Mouse (Mus musculus) WW6 (cell line): Measurements from ENCODE around the gene Pkib.
A peak's percentile ranks its signal among the peaks of the same experiment; 100 is the strongest.

ENCODE experiments used
- DNase-seq: peaks from one replicate; pipeline ENCODE4 v3.0.0-alpha.2; 2013; ENCODE audit warnings: low read depth, low spot score

The Pkib gene

DNA sequence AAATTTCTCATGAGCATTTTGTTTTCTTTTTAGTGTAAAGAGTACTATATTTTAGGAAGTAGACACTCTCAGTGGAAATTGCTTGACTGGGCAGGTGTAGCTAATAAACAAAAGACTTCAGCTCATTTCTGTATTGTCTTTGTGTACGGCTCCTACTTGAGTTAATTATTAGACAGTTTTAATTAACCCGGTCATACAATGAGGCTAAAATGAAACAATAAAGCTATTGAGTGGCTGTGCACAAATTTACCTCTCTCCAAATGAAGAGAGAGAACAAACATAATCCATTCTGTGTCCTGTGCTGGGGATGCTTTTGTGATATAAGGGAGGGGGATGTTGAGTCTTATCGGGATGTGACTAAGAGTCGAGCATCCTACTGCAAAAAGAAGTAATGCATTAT, 109.0 kb downstream of the Pkib start:
- DNase-seq: no peak

GRCm38 (mm10) chr10:57741351-57741750, 109.6 kb downstream of the Pkib start:
- DNase-seq: no peak

DNA sequence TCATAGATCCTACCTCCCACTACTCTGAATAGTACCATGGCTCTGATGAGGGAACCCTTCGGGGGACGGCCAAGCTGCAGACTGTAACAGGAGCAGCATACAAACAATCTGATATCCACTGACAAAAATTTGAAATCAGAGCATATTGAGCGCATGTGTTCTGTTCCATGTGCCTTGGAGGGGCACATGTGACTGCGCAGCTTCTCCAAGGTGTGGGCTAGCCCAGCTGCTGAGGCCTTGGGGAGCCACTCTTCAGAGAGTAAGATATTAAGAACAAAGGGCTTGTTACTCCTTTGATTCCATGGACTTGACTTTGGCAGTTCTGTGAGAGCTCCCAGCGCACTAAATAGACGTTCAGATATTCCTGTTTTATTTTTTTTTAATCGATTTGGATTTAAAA, 111.3 kb downstream of the Pkib start:
- DNase-seq: no peak

GRCm38 (mm10) chr10:57743606-57744016, 111.8 kb downstream of the Pkib start:
- peak; percentile 31 for DNase-seq

DNA sequence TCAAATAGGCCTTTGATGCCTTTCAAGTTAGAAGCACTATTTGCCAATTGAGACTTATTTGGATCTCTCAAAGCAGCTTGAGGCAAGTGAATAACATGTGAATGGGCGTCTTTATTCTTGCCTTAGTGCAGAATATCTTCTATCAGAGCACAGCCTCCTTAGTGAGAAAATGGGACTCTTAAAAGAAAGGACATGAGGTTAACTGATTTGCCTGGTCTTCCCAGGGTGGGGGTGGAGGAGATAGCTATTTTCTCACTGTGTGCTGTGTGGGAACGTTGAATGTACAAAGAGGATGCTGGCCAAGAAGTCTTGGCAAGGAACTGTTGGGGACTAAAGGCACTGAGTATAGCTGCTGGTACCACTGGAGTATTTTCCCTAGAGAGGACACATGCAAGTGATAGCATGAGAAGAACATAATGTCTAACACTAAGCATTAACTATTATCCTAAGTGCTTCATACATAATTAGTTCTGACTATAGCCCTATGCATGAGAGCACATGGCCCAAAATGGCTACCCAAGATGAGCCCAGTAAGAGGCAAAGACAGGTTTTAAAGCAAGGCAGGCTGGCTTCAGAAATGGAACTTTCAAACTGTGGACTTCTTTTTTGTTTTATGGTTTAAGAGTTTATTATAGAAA, 112.5 kb downstream of the Pkib start:
- no peak for DNase-seq

GRCm38 (mm10) chr10:57745452-57745851, 113.7 kb downstream of the Pkib start:
- no peak for DNase-seq

DNA sequence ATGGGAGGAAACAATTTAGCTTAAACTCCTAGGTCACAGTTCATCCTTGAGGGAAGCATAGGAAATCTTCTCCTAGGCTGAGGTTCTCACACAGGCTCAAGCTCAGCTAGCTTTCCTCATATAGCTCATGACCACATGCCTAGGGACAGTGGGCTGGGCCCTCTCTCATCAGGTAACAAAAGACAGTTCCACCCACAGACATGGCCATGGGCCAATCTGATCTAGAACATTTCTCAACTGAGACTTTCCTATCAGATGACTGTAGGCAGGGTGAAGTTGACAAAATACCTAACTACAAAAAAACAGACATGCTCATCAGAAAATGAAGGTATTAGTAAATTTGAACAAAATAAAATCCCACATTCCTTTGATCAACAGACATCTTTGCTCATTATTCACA, 115.3 kb downstream of the Pkib start:
- no peak for DNase-seq

GRCm38 (mm10) chr10:57753343-57753742, 121.6 kb downstream of the Pkib start:
- no peak for DNase-seq

GRCm38 (mm10) chr10:57755201-57755736, 123.5 kb downstream of the Pkib start:
- DNase-seq: no peak

DNA sequence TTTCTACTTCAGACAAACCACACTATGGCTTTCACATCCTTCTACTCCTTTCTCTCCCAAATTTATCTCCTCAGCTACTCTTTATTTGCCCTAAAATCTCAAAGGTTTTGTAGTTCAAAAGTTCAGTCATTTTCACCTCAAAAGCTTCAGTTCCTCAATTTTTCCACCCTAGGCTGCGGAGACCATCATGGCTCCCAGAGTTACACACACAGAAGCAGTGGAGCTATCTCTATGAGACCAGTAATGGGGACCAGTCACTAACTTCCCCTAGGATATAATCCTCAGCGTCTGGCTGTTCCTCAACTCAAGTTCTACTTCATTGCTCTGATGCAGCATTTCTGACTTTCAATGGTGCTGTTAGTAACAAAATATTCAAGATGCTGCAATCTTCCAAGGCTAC, 127.2 kb downstream of the Pkib start:
- no peak for DNase-seq

GRCm38 (mm10) chr10:57760694-57761093, 128.9 kb downstream of the Pkib start:
- no peak for DNase-seq

DNA sequence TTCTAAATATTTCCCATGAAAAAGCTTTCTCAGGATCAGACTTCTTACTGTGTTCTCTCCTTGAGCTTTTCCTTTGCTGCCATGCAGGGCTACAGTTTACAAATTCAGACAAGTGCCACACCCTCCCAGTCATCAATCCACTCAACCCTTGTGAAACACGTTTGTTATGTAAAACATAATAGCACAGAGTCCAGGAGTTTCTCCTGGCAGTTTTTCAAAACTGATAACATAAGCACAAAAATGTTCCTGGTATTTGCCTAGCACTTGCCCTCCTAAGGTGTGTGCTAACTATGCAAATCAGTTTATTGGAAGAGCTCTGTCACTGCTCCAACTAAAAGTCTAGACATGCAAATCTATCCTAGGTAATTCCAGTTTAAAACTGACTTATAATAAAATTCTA, 131.3 kb downstream of the Pkib start:
- DNase-seq: no peak

DNA sequence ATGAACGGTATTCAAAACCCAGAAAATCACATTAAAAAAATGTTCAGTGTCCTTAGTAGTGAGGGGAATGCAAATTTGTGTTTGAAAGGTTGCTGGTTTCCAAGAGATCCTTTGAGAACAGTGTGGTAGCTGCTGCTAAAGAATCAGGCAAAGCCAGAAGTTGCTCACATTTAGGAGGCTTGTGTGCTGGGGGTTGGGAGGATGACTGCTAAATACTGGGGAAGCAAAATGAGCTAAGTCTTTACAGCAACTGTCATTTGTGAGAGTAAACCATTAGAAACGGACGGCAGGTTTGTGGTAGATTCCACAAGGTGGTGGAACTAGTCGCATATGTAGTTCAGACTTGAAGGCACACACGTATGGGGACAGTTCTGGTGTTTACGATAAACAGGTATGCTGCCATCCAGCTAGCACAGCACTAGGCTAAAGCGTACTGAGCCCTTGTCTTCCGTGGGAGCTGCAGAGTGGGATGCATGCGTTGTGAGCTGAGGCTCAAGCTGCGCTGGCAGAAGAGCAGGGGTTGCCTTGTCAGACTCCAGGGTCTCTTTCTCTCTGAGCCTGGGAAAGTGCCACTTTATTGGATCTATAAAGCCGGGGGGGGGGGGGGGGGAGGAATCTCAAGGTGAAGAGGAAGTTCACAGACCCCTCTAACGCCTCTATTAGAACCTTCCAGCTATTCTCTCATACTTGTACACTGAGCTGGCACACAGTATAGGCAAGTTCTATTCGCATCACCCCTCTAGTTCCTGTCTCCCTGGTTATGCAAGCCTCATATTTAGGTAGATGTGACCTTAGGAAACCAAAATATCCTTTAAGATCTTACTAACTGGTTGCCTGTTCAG, 151.7 kb downstream of the Pkib start:
- DNase-seq: no peak

DNA sequence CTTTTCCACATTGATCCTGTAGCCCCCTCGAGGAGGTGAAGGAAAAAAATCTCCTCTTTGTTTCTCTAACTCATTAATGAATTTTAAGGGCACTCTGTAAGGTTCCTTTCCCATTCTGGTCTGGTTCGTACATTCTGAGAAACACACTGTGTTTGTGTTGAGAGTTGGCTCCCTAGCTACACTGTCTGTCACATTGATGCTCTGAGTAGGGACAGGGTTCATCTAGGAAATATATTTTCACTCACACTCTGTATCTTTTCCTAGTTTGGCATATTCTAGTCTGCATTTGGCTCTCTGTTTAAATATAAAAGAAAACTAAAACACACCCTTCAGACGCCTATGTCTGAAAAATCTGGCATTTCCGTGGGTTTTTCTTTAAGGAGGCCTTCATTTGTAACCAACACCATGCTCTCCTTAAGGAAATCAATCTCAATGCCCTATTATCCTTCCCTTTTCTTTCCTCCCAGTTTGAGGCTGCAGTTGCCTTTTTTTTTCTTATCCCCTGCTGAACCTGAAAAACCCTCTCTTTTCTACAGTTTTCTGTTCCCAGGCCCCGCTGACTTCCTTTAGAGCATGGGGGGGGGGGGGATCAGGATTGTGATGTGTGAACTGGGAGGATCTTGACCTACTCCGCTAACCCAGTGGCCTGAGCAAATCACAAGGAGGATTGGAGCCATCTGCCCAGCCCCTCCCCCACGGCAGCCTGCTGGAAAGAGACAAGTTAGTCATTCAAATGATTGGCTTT, 152.5 kb downstream of the Pkib start:
- DNase-seq: no peak

DNA sequence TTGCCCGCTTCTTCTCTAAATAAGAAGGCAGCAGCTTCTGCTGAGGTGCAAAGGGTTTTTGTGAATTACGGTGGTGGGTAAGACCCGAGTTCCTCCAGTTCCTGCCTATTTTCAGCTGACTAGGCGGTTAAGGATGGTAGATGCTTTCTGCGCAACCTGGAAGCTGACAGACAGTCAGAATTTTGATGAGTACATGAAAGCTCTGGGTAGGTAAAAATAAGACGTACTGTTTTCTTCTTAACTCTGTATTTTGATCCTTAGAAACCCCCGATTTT, 153.0 kb downstream of the Pkib start, which contains the start of gene Fabp7:
Fabp7 (plus strand) TSS at position 6 of the 275 bp plus-strand sequence.
- no peak for DNase-seq

- no peak for DNase-seq
Measured at GRCm38 (mm10) chr10:57785552-57785951, 153.8 kb downstream of the Pkib start.
